Mouse (Mus musculus): Measurements from ENCODE around the gene Atg2a.
"Not testable (repeated sequence)": the region's sequence is repeated elsewhere in the genome, so short reads cannot be mapped to it uniquely, and the experiment has no call there.

Gene Atg2a

GRCm38 (mm10) chr19:6277661-6278438 lies 36.4 kb downstream of the Atg2a start:
- DNase-seq: no peak

GRCm38 (mm10) chr19:6278439-6279073 lies 37.1 kb downstream of the Atg2a start:
- no peak for DNase-seq

GRCm38 (mm10) chr19:6279481-6280144 lies 38.1 kb downstream of the Atg2a start:
- no peak for DNase-seq

GRCm38 (mm10) chr19:6280554-6280953 lies 39.1 kb downstream of the Atg2a start:
- no peak for DNase-seq

GRCm38 (mm10) chr19:6281122-6282020 lies 39.9 kb downstream of the Atg2a start:
- DNase-seq: no peak

GRCm38 (mm10) chr19:6283001-6283400 lies 41.5 kb downstream of the Atg2a start:
- DNase-seq: no peak

- no peak for DNase-seq
Measured at GRCm38 (mm10) chr19:6284502-6284901, 43.0 kb downstream of the Atg2a start.

- no peak for DNase-seq
Measured at GRCm38 (mm10) chr19:6285226-6285625, 43.8 kb downstream of the Atg2a start.

GRCm38 (mm10) chr19:6285632-6286433 lies 44.4 kb downstream of the Atg2a start:
- DNase-seq: no peak

GRCm38 (mm10) chr19:6286434-6287401 lies 45.2 kb downstream of the Atg2a start:
- no peak for DNase-seq

GRCm38 (mm10) chr19:6288236-6288894 lies 46.9 kb downstream of the Atg2a start:
- DNase-seq: no peak

- DNase-seq: no peak
Measured at GRCm38 (mm10) chr19:6289696-6290238, 48.3 kb downstream of the Atg2a start.

GRCm38 (mm10) chr19:6290720-6291116 lies 49.2 kb downstream of the Atg2a start:
- not testable (repeated sequence) for DNase-seq

- DNase-seq: peak; percentile 77
Measured at GRCm38 (mm10) chr19:6291117-6291781, 49.8 kb downstream of the Atg2a start.

- DNase-seq: no peak
Measured at GRCm38 (mm10) chr19:6292262-6292661, 50.8 kb downstream of the Atg2a start.

GRCm38 (mm10) chr19:6294301-6294700 lies 52.8 kb downstream of the Atg2a start:
- no peak for DNase-seq

- no peak for DNase-seq
Measured at GRCm38 (mm10) chr19:6296551-6297210, 55.2 kb downstream of the Atg2a start.

- no peak for DNase-seq
Measured at GRCm38 (mm10) chr19:6297641-6298040, 56.2 kb downstream of the Atg2a start.

- no peak for DNase-seq
Measured at GRCm38 (mm10) chr19:6299003-6299402, 57.5 kb downstream of the Atg2a start.

Measured in cerebellum, adult 11 months (tissue).